Mouse (Mus musculus) induced T-regulatory cell, adult 2 months (primary cell): Measurements from ENCODE around the gene Olfr166.
"Not testable (repeated sequence)": the region's sequence is repeated elsewhere in the genome, so short reads cannot be mapped to it uniquely, and the experiment has no call there.

ENCODE experiments used
- DNase-seq: peaks from one replicate; pipeline ENCODE4 v3.0.0-alpha.2; 2012; ENCODE audit warnings: low read depth

The Olfr166 gene

GRCm38 (mm10) chr16:19483394-19483793 is at the start of gene Olfr166:
TSS of gene Olfr166 (plus strand) at chr16:19483694.
- DNase-seq: no peak

GRCm38 (mm10) chr16:19458741-19459140 is 24.8 kb upstream of the Olfr166 start:
- not testable (repeated sequence) for DNase-seq

- DNase-seq: no peak
Observed at GRCm38 (mm10) chr16:19464365-19464764, 19.1 kb upstream of the Olfr166 start.

- DNase-seq: no peak
Observed at GRCm38 (mm10) chr16:19522166-19522565, 38.7 kb downstream of the Olfr166 start, which contains the start of gene Olfr167. TSS of gene Olfr167 (minus strand) at chr16:19522266.

GRCm38 (mm10) chr16:19535455-19535854 is 52.0 kb downstream of the Olfr166 start, which contains the start of gene Olfr168:
TSS of gene Olfr168 (minus strand) at chr16:19535555.
- DNase-seq: no peak
